Comparison of ENCODE assay signal across 8 mouse cellular contexts in the genomic region with DNA sequence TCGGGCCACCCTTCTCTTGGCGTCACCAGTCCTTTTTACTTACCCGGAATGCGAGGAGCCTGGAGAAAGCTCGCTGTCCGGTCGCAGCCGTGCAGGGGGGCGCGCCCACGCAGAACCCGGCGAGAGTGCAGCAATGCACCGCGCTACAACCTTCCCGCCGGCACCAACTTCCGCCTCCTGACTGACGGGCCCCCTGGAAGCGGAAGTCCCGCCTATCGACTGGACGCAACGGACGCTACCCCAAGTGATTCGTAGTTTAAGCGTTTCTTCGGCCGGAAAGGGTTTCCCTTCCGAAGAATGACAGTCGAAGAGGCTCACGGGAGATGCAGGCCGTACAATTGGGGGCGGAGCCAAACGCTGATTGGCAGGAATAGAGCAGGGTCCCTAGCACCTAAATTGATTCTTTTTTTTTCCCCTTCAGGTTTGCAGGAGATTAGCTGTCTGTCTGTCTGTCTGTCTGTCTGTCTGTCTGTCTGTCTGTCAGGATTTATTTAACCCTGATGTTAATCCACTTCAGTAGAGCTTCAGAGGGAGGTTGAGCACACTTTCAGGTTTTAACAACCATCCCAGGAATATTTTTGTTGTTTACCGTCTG. TPM values are rescaled to one million over a fixed set of nuclear protein-coding genes. Genes with fewer than 3 reads are reported as not detected.
DNase-seq lines count a peak whose midpoint lies in the region; ATAC-seq and TF ChIP-seq lines count a peak whose summit lies in the region.

No protein-coding gene starts in this region.

- peak; percentile 93 for ATAC-seq in G1E (ENCODE audit: extremely low read depth, insufficient number of reproducible peaks, low FRiP score, poor library complexity, severe bottlenecking)
- ATAC-seq in forebrain, embryonic 16.5 days, result peak; percentile 97
- peak; percentile 95 for ATAC-seq in lung, embryonic 15.5 days (ENCODE audit: borderline replicate concordance, extremely low read depth, low FRiP score, low TSS enrichment)

- under 1% methylated on average over 36 of the region's 36 CpGs for WGBS in forebrain, embryonic 16.5 days
- whole genome bisulfite sequencing in lung, embryonic 15.5 days, result 1% methylated on average over 36 of the region's 36 CpGs

- H3K27me3 ChIP-seq in G1E (ENCODE audit: insufficient read depth, low read length), result peaks cover 9% of the 10 kb centered on the region
- H3K27me3 ChIP-seq in forebrain, embryonic 16.5 days (replicated peaks; ENCODE audit: control insufficient read depth, insufficient read depth, low read length), result no peaks in the 10 kb centered on the region
- no peaks in the 10 kb centered on the region for H3K27me3 ChIP-seq in lung, embryonic 15.5 days

- peak overlapping the region; percentile 100 for H3K4me3 ChIP-seq in G1E (ENCODE audit: low read depth, low read length)
- peak overlapping the region; percentile 73 for H3K4me3 ChIP-seq in forebrain, embryonic 16.5 days (replicated peaks; ENCODE audit: low read length)
- peak overlapping the region; percentile 72 for H3K4me3 ChIP-seq in lung, embryonic 15.5 days

- DNase-seq in G1E (ENCODE audit: low spot score), result peak; percentile 91
- DNase-seq in cerebellum, adult 18-20 months, result peak; percentile 94 to 98
- DNase-seq in heart, postnatal 4 days, result peak; percentile 96
- DNase-seq in layer of hippocampus, adult 8-10 months (ENCODE audit: low spot score in 2 of 2), result peak; percentile 95 to 97
- DNase-seq in ovary, adult 18-20 months (ENCODE audit: low spot score), result peak; percentile 95
- DNase-seq in thymus, postnatal 0 days (ENCODE audit: low spot score), result peak; percentile 99

- TF ChIP-seq CTCF in G1E (IDR thresholded peaks at IDR 0.05; ENCODE audit: low read depth, low read length), result no peak

- peaks cover 29% of the 10 kb centered on the region for H3K4me1 ChIP-seq in G1E (ENCODE audit: insufficient read depth, low read depth, low read length)
- peaks cover 6% of the 10 kb centered on the region for H3K4me1 ChIP-seq in forebrain, embryonic 16.5 days (replicated peaks; ENCODE audit: control insufficient read depth, insufficient read depth, low read length)
- peaks cover 15% of the 10 kb centered on the region for H3K4me1 ChIP-seq in lung, embryonic 15.5 days

- no peaks in the 10 kb centered on the region for H3K9me3 ChIP-seq in G1E (replicated peaks)
- no peaks in the 10 kb centered on the region for H3K9me3 ChIP-seq in forebrain, embryonic 16.5 days (ENCODE audit: control insufficient read depth, low read length)
- H3K9me3 ChIP-seq in lung, embryonic 15.5 days, result no peaks in the 10 kb centered on the region

- 0 out of 2 replicates have a peak overlapping the region, but pooled peaks have one; percentile 25 for H3K27ac ChIP-seq in forebrain, embryonic 16.5 days (ENCODE audit: low read length)
- peak overlapping the region; percentile 44 for H3K27ac ChIP-seq in lung, embryonic 15.5 days

- H3K4me2 ChIP-seq in forebrain, embryonic 16.5 days (ENCODE audit: low read length), result peak overlapping the region; percentile 71
- peak overlapping the region; percentile 86 for H3K4me2 ChIP-seq in lung, embryonic 15.5 days

- H3K36me3 ChIP-seq in G1E (replicated peaks), result peaks cover 13% of the 10 kb centered on the region
- no peaks in the 10 kb centered on the region for H3K36me3 ChIP-seq in forebrain, embryonic 16.5 days (ENCODE audit: control insufficient read depth, insufficient read depth)
- no peaks in the 10 kb centered on the region for H3K36me3 ChIP-seq in lung, embryonic 15.5 days

- peak overlapping the region; percentile 74 for H3K9ac ChIP-seq in forebrain, embryonic 16.5 days (replicated peaks; ENCODE audit: low read depth, low read length)
- H3K9ac ChIP-seq in lung, embryonic 15.5 days, result peak overlapping the region; percentile 67

RNA-seq across cellular contexts. Expression of a gene that starts 17.6 kb away (rescaled TPM):
- total RNA-seq in G1E (2014; fragmentation: Nextera tagmentation) (67.9 and 84.5 TPM in 2 replicates), G1E (2017) (92.4 and 95.8 TPM in 2 replicates)
- polyA plus RNA-seq in G1E (2012), result 28.7 and 41.7 TPM in 2 replicates
- 73.6 and 81.3 TPM in 2 replicates for polyA plus RNA-seq in forebrain, embryonic 16.5 days (2015; fragmentation: Nextera tagmentation; extraction: Ambion mirVana)
- total RNA-seq in heart, postnatal 4 days (2021), result 10 to 100 TPM; 19.7 to 22.7 TPM
- 10 to 100 TPM; 20.9 to 26.0 (median 23.8) TPM for total RNA-seq in layer of hippocampus, adult 8-10 months (2022)
- 51.2 and 56.5 TPM in 2 replicates for polyA plus RNA-seq in lung, embryonic 15.5 days (2015; fragmentation: Nextera tagmentation; extraction: Ambion mirVana)
- polyA plus RNA-seq in thymus, postnatal 0 days (2015; fragmentation: Nextera tagmentation; extraction: Ambion mirVana), result 83.7 and 93.0 TPM in 2 replicates

RNA-seq across cellular contexts. Expression of a gene that starts 21.9 kb away (rescaled TPM):
- total RNA-seq in G1E (2014; fragmentation: Nextera tagmentation) (8.2 and 9.8 TPM in 2 replicates), G1E (2017) (33.2 and 36.4 TPM in 2 replicates)
- polyA plus RNA-seq in G1E (2012), result 4.7 and 5.4 TPM in 2 replicates
- 8.5 and 8.9 TPM in 2 replicates for polyA plus RNA-seq in forebrain, embryonic 16.5 days (2015; fragmentation: Nextera tagmentation; extraction: Ambion mirVana)
- total RNA-seq in heart, postnatal 4 days (2021), result 10 to 100 TPM; 10.3 to 12.9 TPM
- 10 to 100 TPM; 38.7 to 45.5 (median 40.4) TPM for total RNA-seq in layer of hippocampus, adult 8-10 months (2022)
- polyA plus RNA-seq in lung, embryonic 15.5 days (2015; fragmentation: Nextera tagmentation; extraction: Ambion mirVana), result 9.2 and 10.0 TPM in 2 replicates
- 14.5 and 16.8 TPM in 2 replicates for polyA plus RNA-seq in thymus, postnatal 0 days (2015; fragmentation: Nextera tagmentation; extraction: Ambion mirVana)

Comparison
In these comparisons a context has a peak if more than half of its experiments do, and no peak if none do; other contexts are left out.
1. Peak in every context shown above with its lines: DNase-seq, ATAC-seq, H3K4me3 ChIP-seq and H3K27ac ChIP-seq.